Mouse (Mus musculus): Measurements from ENCODE around the gene Esr1. TPM values are rescaled to one million over a fixed set of nuclear protein-coding genes. Genes with fewer than 3 reads are reported as not detected.

The Esr1 gene
- total RNA-seq, 4 experiments from 2014 or later = 30.6 to 39.3 (median 33.9) TPM

DNA sequence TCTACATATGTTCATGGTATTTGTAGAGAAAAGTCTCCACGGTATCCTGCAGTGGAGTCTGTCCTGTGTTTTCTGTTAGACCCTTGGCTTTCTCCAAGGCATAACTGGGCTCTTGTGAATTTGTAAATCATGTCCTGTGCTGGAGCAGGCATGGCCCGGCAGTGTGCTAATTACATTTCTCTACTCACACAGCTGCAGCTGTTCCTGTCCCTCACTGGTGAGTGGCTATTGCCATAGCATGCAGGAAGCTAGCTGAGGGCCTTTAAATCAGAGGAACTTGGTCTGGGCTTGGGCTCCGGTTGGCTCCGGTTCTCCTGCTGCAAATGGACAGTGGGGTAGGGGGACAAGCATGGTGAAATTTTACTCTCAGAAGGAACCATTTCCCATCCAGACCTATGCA lies 226.7 kb downstream of the Esr1 start:
- peak; percentile 21 to 42 for DNase-seq (ENCODE audit: low spot score in 2 of 2)

GRCm38 (mm10) chr10:4841039-4841438 lies 229.6 kb downstream of the Esr1 start:
- no peak for DNase-seq (ENCODE audit: low spot score in 2 of 2)

DNA sequence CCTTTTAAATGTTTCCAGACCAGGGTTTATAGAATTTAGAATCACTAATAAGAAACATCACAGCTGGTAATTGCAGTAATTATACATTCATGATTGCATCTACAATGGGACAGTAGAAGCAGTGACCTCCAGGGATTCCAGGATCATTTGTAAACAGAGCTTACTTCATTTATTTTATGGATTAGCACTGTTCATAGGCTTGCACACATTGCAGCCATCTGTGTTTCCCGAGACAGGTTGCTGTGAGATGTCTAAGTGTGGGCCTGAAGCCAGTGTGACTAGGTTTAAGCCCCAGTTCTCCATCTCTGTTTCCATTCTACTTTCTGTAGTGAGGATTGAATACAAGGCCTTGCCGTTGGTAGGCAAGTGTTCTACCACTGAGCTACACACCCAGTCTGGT lies 236.1 kb downstream of the Esr1 start:
- no peak for DNase-seq (ENCODE audit: low spot score in 2 of 2)

DNA sequence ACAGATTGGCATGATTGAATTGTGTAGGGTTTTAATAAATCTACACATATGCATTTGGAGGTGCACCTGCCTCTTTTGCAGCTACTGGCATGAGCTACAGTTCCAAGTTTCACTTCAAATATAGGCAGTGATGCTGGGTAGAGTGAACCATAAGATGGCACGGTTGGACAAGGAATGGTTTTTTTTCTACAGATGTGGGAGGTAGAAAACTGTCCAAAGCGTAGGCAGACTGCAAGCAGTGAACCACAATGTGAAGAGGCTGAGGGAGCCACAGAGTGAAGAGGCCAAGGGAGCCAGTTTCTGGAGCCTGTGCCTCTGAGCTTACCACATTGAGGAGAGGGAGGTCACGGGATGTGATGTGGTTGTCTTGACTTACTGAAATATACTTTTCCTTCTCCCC lies 238.5 kb downstream of the Esr1 start:
- no peak for DNase-seq (ENCODE audit: low spot score in 2 of 2)

GRCm38 (mm10) chr10:4875076-4875737 lies 263.8 kb downstream of the Esr1 start:
- DNase-seq (ENCODE audit: low spot score in 2 of 2) = no peak

- no peak for DNase-seq (ENCODE audit: low spot score in 2 of 2)
Measured at GRCm38 (mm10) chr10:4881391-4881790, 270.0 kb downstream of the Esr1 start.

DNA sequence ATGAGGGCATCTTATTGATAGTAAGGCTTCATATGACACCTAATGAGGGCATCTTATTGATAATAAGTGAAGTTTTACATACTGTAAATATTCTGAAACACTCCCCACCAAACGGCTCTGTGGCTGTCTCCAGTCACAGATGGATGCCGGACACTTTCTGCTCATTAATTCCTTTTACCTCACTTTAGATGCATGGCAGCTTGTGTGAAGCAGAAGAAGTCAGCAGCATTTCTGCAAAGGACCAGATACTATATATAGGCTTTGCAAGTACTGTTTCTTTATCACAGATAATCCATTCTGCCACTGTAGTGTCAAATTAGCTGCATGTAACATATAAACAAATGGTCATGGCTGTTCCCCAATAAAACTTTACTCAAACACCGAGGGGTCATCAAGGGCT lies 274.1 kb downstream of the Esr1 start:
- DNase-seq (ENCODE audit: low spot score in 2 of 2) = no peak

DNA sequence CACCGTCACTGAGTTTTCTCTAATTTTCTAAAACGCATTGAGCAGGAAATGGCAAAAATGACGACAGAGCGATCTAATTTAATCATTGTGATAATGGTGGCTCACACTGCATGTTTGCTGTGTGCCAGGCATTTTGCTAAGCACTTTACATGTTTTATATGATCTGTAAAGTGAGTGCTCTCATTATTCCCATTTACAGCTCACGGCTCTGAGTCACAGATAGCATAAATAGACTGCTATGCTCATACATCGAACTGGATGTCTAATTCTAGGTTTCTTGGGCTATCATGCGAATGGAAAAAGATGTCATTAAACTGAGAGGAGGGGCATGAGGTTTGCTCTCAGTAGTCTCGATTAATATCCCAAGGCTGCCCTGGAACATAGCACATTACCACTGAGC lies 274.6 kb downstream of the Esr1 start:
- no peak for DNase-seq (ENCODE audit: low spot score in 2 of 2)

- DNase-seq (ENCODE audit: low spot score in 2 of 2) = no peak
Measured at GRCm38 (mm10) chr10:4893475-4893874, 282.1 kb downstream of the Esr1 start.

- no peak for DNase-seq (ENCODE audit: low spot score in 2 of 2)
Measured at GRCm38 (mm10) chr10:4897789-4898188, 286.4 kb downstream of the Esr1 start.

DNA sequence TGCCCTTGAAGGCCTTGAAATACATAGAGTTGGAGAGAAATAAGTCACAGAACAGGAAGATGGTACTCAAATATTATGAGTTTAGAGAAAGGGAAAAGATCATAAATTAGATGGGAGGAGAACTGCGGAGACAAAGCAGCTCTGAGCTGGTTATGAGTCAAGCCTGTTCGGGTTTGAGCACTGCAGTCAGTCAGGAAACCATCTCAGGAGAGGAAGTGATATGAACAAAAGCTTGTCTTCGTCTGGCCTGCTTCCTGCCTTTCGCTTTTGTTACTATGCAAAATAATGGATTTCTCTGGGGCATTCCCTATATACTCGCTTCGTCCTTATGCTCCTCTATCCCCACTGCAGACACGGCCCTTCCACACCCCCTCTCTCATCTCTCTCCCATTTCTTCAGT lies 288.9 kb downstream of the Esr1 start:
- DNase-seq (ENCODE audit: low spot score in 2 of 2) = no peak

DNA sequence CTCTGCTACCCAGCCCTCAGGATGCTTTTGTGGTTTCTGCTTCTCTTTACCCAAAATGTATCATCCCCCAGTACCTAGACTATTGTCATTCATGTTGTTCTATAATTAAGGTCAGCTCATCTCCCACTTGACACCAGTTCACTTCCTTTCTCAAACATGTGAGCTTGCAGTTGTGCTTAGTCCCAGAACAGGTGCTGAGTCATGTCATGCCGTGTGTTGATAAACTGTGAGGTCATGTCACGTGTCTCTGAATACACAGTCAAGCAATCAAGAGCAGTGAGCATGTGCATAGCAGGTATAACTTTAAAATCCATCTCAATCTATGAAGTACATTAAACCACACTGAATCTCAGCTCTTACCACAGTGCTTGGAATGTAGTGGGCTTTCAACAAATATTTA lies 297.9 kb downstream of the Esr1 start:
- no peak for DNase-seq (ENCODE audit: low spot score in 2 of 2)

DNA sequence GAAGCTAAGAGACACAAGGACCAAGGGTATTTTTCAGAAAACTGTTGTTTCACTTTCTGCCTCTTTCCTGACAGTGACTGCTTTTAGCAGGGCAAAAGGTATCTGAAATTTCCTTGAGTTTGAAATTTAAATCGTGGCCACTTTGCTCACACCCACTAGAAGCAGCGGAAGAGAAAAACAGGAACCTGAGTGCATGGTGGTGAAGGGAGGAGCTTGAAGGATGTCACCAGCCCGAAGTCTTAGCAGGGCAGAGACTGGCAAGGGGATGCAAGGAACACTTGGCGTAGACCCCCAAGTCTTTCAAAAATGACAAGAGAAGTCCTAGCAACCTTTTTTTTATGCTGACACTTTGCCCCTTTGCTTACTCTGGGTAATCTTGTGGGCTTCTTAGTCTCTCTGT lies 299.1 kb downstream of the Esr1 start:
- DNase-seq (ENCODE audit: low spot score in 2 of 2) = no peak

- DNase-seq (ENCODE audit: low spot score in 2 of 2) = no peak
Measured at GRCm38 (mm10) chr10:4919046-4919445, 307.7 kb downstream of the Esr1 start.

GRCm38 (mm10) chr10:4923616-4924015 lies 312.2 kb downstream of the Esr1 start:
- DNase-seq (ENCODE audit: low spot score in 2 of 2) = no peak

DNA sequence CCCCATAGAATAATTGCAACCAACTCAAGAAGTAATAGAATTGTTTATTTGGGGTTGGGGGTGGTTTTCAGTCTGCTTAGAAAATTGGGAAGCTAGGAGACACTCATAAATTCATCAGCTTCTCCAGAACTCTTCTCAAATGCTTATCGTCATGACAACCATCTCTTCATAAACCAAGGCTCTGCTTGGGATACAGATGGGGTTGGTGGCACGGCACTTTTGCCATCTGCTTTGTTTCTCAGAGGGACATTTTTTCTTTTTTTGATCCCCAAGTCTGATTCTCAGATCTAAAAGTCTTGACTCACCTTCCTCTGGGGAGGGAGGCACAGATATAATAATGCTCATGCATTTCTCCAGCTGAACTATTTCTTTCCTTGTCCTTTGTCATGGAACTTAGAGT lies 313.0 kb downstream of the Esr1 start:
- DNase-seq (ENCODE audit: low spot score in 2 of 2) = no peak

GRCm38 (mm10) chr10:4943148-4943547 lies 331.8 kb downstream of the Esr1 start:
- no peak for DNase-seq (ENCODE audit: low spot score in 2 of 2)

DNA sequence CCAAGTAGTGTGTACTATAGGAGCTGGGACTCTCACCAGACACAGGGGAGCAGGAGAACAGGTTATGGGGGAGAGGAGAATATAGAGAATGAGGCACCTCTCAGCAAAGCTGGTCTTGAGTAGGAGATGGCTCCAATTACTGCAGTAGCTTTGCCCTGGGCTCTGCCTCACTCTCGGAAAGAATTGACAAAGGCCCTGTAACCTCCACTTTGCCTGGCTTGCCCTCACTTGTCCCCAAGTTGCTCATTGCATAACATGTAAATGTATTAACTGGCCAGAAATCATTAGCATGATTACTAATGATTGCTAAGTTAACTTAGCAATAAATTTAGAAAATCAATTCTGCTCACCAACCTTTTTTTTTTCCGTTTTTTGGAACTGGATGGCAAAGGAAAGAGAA lies 333.3 kb downstream of the Esr1 start:
- DNase-seq (ENCODE audit: low spot score in 2 of 2) = no peak

GRCm38 (mm10) chr10:4965768-4966167 lies 354.4 kb downstream of the Esr1 start:
- no peak for DNase-seq (ENCODE audit: low spot score in 2 of 2)

GRCm38 (mm10) chr10:4971156-4971555 lies 359.8 kb downstream of the Esr1 start:
- DNase-seq (ENCODE audit: low spot score in 2 of 2) = no peak

GRCm38 (mm10) chr10:4971586-4971985 lies 360.2 kb downstream of the Esr1 start:
- no peak for DNase-seq (ENCODE audit: low spot score in 2 of 2)

GRCm38 (mm10) chr10:4972026-4972425 lies 360.6 kb downstream of the Esr1 start:
- DNase-seq (ENCODE audit: low spot score in 2 of 2) = no peak

- no peak for DNase-seq (ENCODE audit: low spot score in 2 of 2)
Measured at GRCm38 (mm10) chr10:4974246-4974645, 362.9 kb downstream of the Esr1 start.

DNA sequence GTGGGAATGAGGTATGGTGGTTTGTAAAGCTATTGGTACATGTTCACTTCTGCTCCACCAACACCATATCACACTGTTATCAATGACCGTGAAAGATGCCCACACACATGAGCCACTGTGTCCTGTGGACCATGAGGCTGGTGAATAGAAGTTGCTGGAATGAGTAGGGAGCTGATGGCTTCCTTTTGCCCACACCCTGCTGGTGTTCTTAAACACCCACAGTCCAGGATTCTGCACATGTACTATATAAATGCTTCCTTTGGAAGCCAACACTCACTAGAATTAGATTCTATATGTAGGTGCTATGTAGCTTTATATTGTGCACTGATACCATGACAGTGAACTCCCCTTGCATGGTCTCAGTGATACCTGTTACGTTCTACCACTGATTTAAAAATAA lies 365.2 kb downstream of the Esr1 start:
- no peak for DNase-seq (ENCODE audit: low spot score in 2 of 2)

Data from gastrocnemius, adult 8-10 months (tissue).